8 mouse cellular contexts compared by ENCODE assay signal in the genomic region with DNA sequence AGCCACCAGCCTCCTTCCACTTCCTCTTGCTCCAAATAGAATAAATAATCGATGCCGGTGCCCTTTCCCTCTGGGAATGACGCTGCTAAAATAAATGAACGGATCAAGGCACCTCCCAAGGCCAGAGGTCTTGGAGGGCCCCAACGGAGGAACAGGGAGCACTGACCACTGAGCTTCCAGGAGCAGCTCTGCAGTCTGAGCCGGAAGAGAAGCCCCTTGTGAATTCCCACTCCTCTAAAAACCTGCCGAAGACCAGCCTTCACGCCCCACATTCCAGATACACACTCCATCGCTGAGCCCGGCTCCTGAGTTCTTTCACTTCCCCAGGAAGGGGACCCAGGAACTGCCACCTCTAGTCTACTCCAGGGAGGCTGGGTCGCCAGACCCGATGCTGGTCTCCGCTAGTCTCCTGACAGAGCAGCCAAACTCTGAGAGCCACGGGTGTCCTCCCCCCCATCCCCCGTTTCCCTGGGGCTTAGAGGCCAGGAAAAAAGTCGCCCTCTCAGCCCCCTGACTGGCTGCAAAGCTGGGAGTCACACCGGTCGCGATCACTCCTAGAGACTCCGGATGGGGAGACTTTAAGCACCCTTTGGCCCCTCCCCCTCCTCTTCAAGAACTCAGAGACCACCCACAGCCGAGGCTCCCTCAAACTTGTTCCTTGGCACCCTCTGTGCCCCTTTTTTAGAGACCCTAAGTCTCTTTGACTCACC. TPM values are rescaled to one million over a fixed set of nuclear protein-coding genes. Genes with fewer than 3 reads are reported as not detected.
DNase-seq lines count a peak whose midpoint lies in the region; ATAC-seq and TF ChIP-seq lines count a peak whose summit lies in the region.

No protein-coding gene starts in this region.

- H3K9ac ChIP-seq in embryonic facial prominence, embryonic 11.5 days (replicated peaks; ENCODE audit: low read length), result peak overlapping the region; percentile 92
- H3K9ac ChIP-seq in hindbrain, embryonic 11.5 days (ENCODE audit: low read depth, low read length), result peak overlapping the region; percentile 92
- peak overlapping the region; percentile 74 for H3K9ac ChIP-seq in liver, adult 2 months (ENCODE audit: low read depth, low read length)
- H3K9ac ChIP-seq in midbrain, postnatal 0 days (replicated peaks; ENCODE audit: low read length, poor library complexity, severe bottlenecking), result peak overlapping the region; percentile 91

- peaks cover 62% of the 10 kb centered on the region for H3K79me2 ChIP-seq in C2C12 (ENCODE audit: control insufficient read depth, insufficient read depth)
- peaks cover 29% of the 10 kb centered on the region for H3K79me2 ChIP-seq in liver, adult 2 months (ENCODE audit: control insufficient read depth, insufficient read depth, low read length)

- peak; percentile 36 for DNase-seq in MN1 (ENCODE audit: low spot score)
- DNase-seq in embryonic facial prominence, embryonic 11.5 days (ENCODE audit: low spot score), result peak; percentile 78
- DNase-seq in hindbrain, embryonic 11.5 days (ENCODE audit: low spot score), result peak; percentile 74
- DNase-seq in liver, adult 2 months (ENCODE audit: extremely low read depth, low read depth, low spot score), result peak; percentile 72
- DNase-seq in midbrain, postnatal 0 days (ENCODE audit: low spot score), result peak; percentile 40
- DNase-seq in spleen, postnatal 36 days (ENCODE audit: low spot score in 2 of 2), result no peak
- no peak for DNase-seq in layer of hippocampus, adult 9-10 months (ENCODE audit: low spot score)

- peak overlapping the region; percentile 91 for H3K27ac ChIP-seq in embryonic facial prominence, embryonic 11.5 days (replicated peaks; ENCODE audit: low read depth, low read length)
- peak overlapping the region; percentile 84 for H3K27ac ChIP-seq in hindbrain, embryonic 11.5 days (ENCODE audit: low read depth, low read length)
- peak overlapping the region; percentile 89 for H3K27ac ChIP-seq in liver, adult 2 months (replicated peaks; ENCODE audit: insufficient read depth, low read depth, low read length)
- H3K27ac ChIP-seq in midbrain, postnatal 0 days (ENCODE audit: low read depth, low read length), result peak overlapping the region; percentile 89

- no peak for TF ChIP-seq CTCF in C2C12 (IDR thresholded peaks at IDR 0.05; ENCODE audit: control insufficient read depth, insufficient read depth, insufficient read length)
- no peak for TF ChIP-seq CTCF in liver, adult 2 months (IDR thresholded peaks at IDR 0.05; ENCODE audit: low read depth, low read length)
- no peak for TF ChIP-seq CTCF in midbrain, postnatal 0 days (IDR thresholded peaks at IDR 0.05)

- peaks cover 3% of the 10 kb centered on the region; the same call in 1 of the 2 replicates for H3K4me1 ChIP-seq in embryonic facial prominence, embryonic 11.5 days (ENCODE audit: control insufficient read depth, insufficient read depth, low read length)
- H3K4me1 ChIP-seq in hindbrain, embryonic 11.5 days (replicated peaks; ENCODE audit: control insufficient read depth, insufficient read depth, low read length), result 0 out of 2 replicates have a peak, but pooled peaks cover 2% of the 10 kb centered on the region
- H3K4me1 ChIP-seq in liver, adult 2 months (ENCODE audit: control insufficient read depth, insufficient read depth, low read length), result peaks cover 4% of the 10 kb centered on the region; the same call in 1 of the 2 replicates
- peaks cover 3% of the 10 kb centered on the region; the same call in 1 of the 2 replicates for H3K4me1 ChIP-seq in midbrain, postnatal 0 days (ENCODE audit: insufficient read depth, low read length)

- H3K4me2 ChIP-seq in embryonic facial prominence, embryonic 11.5 days (ENCODE audit: low read depth, low read length), result peak overlapping the region; percentile 86
- peak overlapping the region; percentile 72 for H3K4me2 ChIP-seq in hindbrain, embryonic 11.5 days (replicated peaks; ENCODE audit: low read depth, low read length)
- H3K4me2 ChIP-seq in midbrain, postnatal 0 days (ENCODE audit: low read depth, low read length, poor library complexity, severe bottlenecking), result peak overlapping the region; percentile 81

- peak overlapping the region; percentile 69 for H3K4me3 ChIP-seq in C2C12 (ENCODE audit: insufficient read depth, poor library complexity, severe bottlenecking)
- peak overlapping the region; percentile 82 for H3K4me3 ChIP-seq in embryonic facial prominence, embryonic 11.5 days (ENCODE audit: low read depth, low read length)
- H3K4me3 ChIP-seq in hindbrain, embryonic 11.5 days (ENCODE audit: low read depth, low read length), result peak overlapping the region; percentile 74
- H3K4me3 ChIP-seq in liver, adult 2 months (ENCODE audit: insufficient read depth, low read depth, low read length), result peak overlapping the region; percentile 79
- H3K4me3 ChIP-seq in midbrain, postnatal 0 days (ENCODE audit: low read depth, low read length), result peak overlapping the region; percentile 68

- ATAC-seq in embryonic facial prominence, embryonic 11.5 days (replicated peaks; ENCODE audit: insufficient number of reproducible peaks, low FRiP score, low TSS enrichment, low read depth), result peak; percentile 24; the same call in 1 of the 2 replicates
- peak; percentile 36; the same call in 1 of the 2 replicates for ATAC-seq in hindbrain, embryonic 11.5 days (ENCODE audit: low FRiP score)
- peak; percentile 29; the same call in 1 of the 2 replicates for ATAC-seq in midbrain, postnatal 0 days (ENCODE audit: low FRiP score)

- peak overlapping the region; percentile 75 for H3ac ChIP-seq in C2C12 (ENCODE audit: control insufficient read depth, insufficient read length, low read depth)

- H3K27me3 ChIP-seq in C2C12 (ENCODE audit: control insufficient read depth, insufficient read depth, insufficient read length), result no peaks in the 10 kb centered on the region
- no peaks in the 10 kb centered on the region for H3K27me3 ChIP-seq in embryonic facial prominence, embryonic 11.5 days (ENCODE audit: control insufficient read depth, insufficient read depth, low read length)
- no peaks in the 10 kb centered on the region for H3K27me3 ChIP-seq in hindbrain, embryonic 11.5 days (ENCODE audit: control insufficient read depth, insufficient read depth, low read length)
- no peaks in the 10 kb centered on the region for H3K27me3 ChIP-seq in liver, adult 2 months (ENCODE audit: control insufficient read depth, insufficient read depth, low read length)
- H3K27me3 ChIP-seq in midbrain, postnatal 0 days (ENCODE audit: insufficient read depth, low read length), result no peaks in the 10 kb centered on the region

- WGBS in embryonic facial prominence, embryonic 11.5 days, result 3% methylated on average over 21 of the region's 21 CpGs
- 1% methylated on average over 21 of the region's 21 CpGs for WGBS in hindbrain, embryonic 11.5 days
- WGBS in liver, adult 2 months, result 1% methylated on average over 21 of the region's 21 CpGs
- WGBS in midbrain, postnatal 0 days, result under 1% methylated on average over 21 of the region's 21 CpGs

- 0 out of 2 replicates have a peak, but pooled peaks have one; percentile 13 for TF ChIP-seq POLR2A in liver, adult 2 months (IDR thresholded peaks at IDR 0.05; ENCODE audit: extremely low read depth, insufficient read depth, low read length)

- no peaks in the 10 kb centered on the region for H3K9me3 ChIP-seq in embryonic facial prominence, embryonic 11.5 days (replicated peaks; ENCODE audit: control insufficient read depth, low read length)
- peaks cover 3% of the 10 kb centered on the region; the same call in 1 of the 2 replicates for H3K9me3 ChIP-seq in hindbrain, embryonic 11.5 days (ENCODE audit: control insufficient read depth, low read length)
- H3K9me3 ChIP-seq in midbrain, postnatal 0 days (ENCODE audit: low read length), result no peaks in the 10 kb centered on the region

- H3K79me3 ChIP-seq in C2C12 (ENCODE audit: low read depth), result peaks cover 55% of the 10 kb centered on the region

- no peaks in the 10 kb centered on the region for H3K36me3 ChIP-seq in C2C12 (ENCODE audit: control insufficient read depth, insufficient read depth)
- H3K36me3 ChIP-seq in embryonic facial prominence, embryonic 11.5 days (replicated peaks; ENCODE audit: control insufficient read depth, insufficient read depth, low read depth, low read length), result no peaks in the 10 kb centered on the region
- H3K36me3 ChIP-seq in hindbrain, embryonic 11.5 days (ENCODE audit: control insufficient read depth, insufficient read depth, low read length), result peaks cover 7% of the 10 kb centered on the region
- H3K36me3 ChIP-seq in liver, adult 2 months (ENCODE audit: control insufficient read depth, insufficient read depth, low read length), result no peaks in the 10 kb centered on the region
- H3K36me3 ChIP-seq in midbrain, postnatal 0 days (ENCODE audit: insufficient read depth, low read length), result no peaks in the 10 kb centered on the region

TF ChIP-seq in C2C12, 6 proteins besides CTCF, POLR2A, EP300 and RAD21:
- TF ChIP-seq MYOG (IDR thresholded peaks at IDR 0.05; ENCODE audit: control insufficient read depth, extremely low read depth, insufficient read length) (no peak), MAX (IDR thresholded peaks at IDR 0.05) (no peak), USF1 (IDR thresholded peaks at IDR 0.05; ENCODE audit: low read depth) (no peak), FOSL1 (IDR thresholded peaks at IDR 0.05; ENCODE audit: insufficient read depth, low read length, poor library complexity, severe bottlenecking) (no peak), CEBPB (IDR thresholded peaks at IDR 0.05; ENCODE audit: low read depth) (no peak), MYOD1 (IDR thresholded peaks at IDR 0.05; ENCODE audit: control insufficient read depth, insufficient read length, low read depth) (no peak)
TF ChIP-seq in C2C12: peak in this region for 0.

RNA-seq across cellular contexts. Expression of a gene that starts 1.2 kb away (rescaled TPM):
- 48.6 TPM for polyA plus RNA-seq in C2C12 (2012; fragmentation: generic; extraction: Trizol)
- polyA plus RNA-seq in embryonic facial prominence, embryonic 11.5 days (2014; fragmentation: Nextera tagmentation; extraction: Ambion mirVana), result 99.8 and 104 TPM in 2 replicates
- 65.3 and 69.3 TPM in 2 replicates for polyA plus RNA-seq in hindbrain, embryonic 11.5 days (2014; fragmentation: Nextera tagmentation; extraction: Ambion mirVana)
- 6.5 and 14.8 TPM in 2 replicates for total RNA-seq in liver, adult 2 months (2014; rRNA removed)
- polyA plus RNA-seq in liver, adult 2 months (2012; rRNA removed), result 14.9 and 15.3 TPM in 2 replicates
- 53.4 and 69.5 TPM in 2 replicates for total RNA-seq in midbrain, postnatal 0 days (2014; rRNA removed)
- polyA plus RNA-seq in midbrain, postnatal 0 days (2015; fragmentation: Nextera tagmentation; extraction: Ambion mirVana), result 50.9 and 54.3 TPM in 2 replicates

Comparison
In these comparisons a context has a peak if more than half of its experiments do, and no peak if none do; other contexts are left out.
1. DNase-seq: peak in MN1 (single experiment), embryonic facial prominence, embryonic 11.5 days (single experiment), hindbrain, embryonic 11.5 days (single experiment), liver, adult 2 months (single experiment) and midbrain, postnatal 0 days (single experiment); none in spleen, postnatal 36 days (0 of 2) and layer of hippocampus, adult 9-10 months (single experiment).
2. Peak in every context shown above with its lines, with median percentiles within 50 percentile points of each other: H3K4me3 ChIP-seq, ATAC-seq, H3K27ac ChIP-seq, H3K4me2 ChIP-seq and H3K9ac ChIP-seq.